Mouse (Mus musculus): ENCODE data around the gene Sprr4.

DNA sequence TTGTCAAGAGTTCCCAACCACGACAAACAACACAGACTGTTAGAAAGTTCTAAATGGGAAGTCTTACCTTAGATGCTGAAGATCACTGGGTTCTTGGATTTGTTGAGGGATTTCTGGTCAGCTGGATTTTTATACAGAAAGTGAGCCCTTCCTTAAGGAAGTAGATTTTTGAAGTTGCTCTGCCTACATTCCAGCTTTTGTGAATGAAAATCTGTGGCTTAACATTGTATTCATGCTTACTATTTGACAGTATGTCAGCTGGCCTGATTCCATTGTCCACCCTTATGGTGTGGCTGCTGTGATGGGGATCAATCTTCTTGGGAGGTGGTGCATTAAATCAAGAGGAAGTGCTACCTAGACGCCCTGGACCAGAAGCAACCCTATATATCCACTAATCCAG, 41.7 kb downstream of the Sprr4 start, which contains the start of gene Sprr3:
- TF ChIP-seq CTCF (IDR thresholded peaks at IDR 0.05) (no peak), EP300 (IDR thresholded peaks at IDR 0.05) (no peak)

Measured in lung, postnatal 0 days (tissue).